Mouse (Mus musculus) hindbrain, embryonic 13.5 days (tissue): ENCODE results near the gene Hook2. TPM values are rescaled to one million over a fixed set of nuclear protein-coding genes. Genes with fewer than 3 reads are reported as not detected.

ENCODE experiments used
- ATAC-seq: fragments of 200-750 bp; cut with Nextera tagmentation; 2 replicates; pipeline ENCODE4 v1.8.0; 2017; ENCODE audit warnings: moderate TSS enrichment; ENCODE audit not compliant: low FRiP score
- H3K27ac ChIP-seq: fragments of 300-500 bp; sonication (generic); 2 replicates; pipeline ENCODE4 v1.5.1; 2015; ENCODE audit warnings: inconsistent platforms, mild to moderate bottlenecking, moderate library complexity
- H3K27me3 ChIP-seq: fragments of 300-500 bp; sonication (generic); 2 replicates; pipeline ENCODE4 v1.6.1; 2015; ENCODE audit warnings: mild to moderate bottlenecking, inconsistent platforms
- H3K36me3 ChIP-seq: fragments of 300-500 bp; sonication (generic); 2 replicates; pipeline ENCODE4 v1.6.1; 2015; ENCODE audit warnings: mild to moderate bottlenecking, inconsistent platforms
- H3K4me1 ChIP-seq: fragments of 300-500 bp; sonication (generic); replicated peaks from 2 replicates; pipeline ENCODE4 v1.6.1; 2015; ENCODE audit warnings: inconsistent platforms
- H3K4me2 ChIP-seq: fragments of 300-500 bp; sonication (generic); 2 replicates; pipeline ENCODE4 v1.6.1; 2015; ENCODE audit warnings: inconsistent platforms, mild to moderate bottlenecking, moderate library complexity
- H3K4me3 ChIP-seq: fragments of 300-500 bp; sonication (generic); 2 replicates; pipeline ENCODE4 v1.5.1; 2015; ENCODE audit warnings: mild to moderate bottlenecking, inconsistent platforms
- H3K9ac ChIP-seq: fragments of 300-500 bp; sonication (generic); 2 replicates; pipeline ENCODE4 v1.6.1; 2015; ENCODE audit warnings: mild to moderate bottlenecking, inconsistent platforms
- H3K9me3 ChIP-seq: fragments of 300-500 bp; sonication (generic); 2 replicates; pipeline ENCODE4 v1.6.1; 2016; ENCODE audit warnings: inconsistent platforms
- WGBS: fragments of 180-500 bp; shearing (Covaris S2); methylation state at CpG from one replicate; pipeline ENCODE4 v1.1.7; 2015; 5-methylcytosine and 5-hydroxymethylcytosine counted together
- polyA plus RNA-seq: library from polyadenylated mRNA; unstranded; fragments of >200 nt; fragmentation: Nextera tagmentation; extraction: Ambion mirVana; gene quantifications from 2 replicates; pipeline ENCODE4 v1.2.1, GENCODE M21; 2015

Gene Hook2
- polyA plus RNA-seq, 1 experiment from 2014 or later: 25.5 TPM

GRCm38 (mm10) chr8:84997649-84998295, 7.4 kb downstream of the Hook2 start:
- WGBS: 1% methylated on average over 19 of the region's 19 CpGs
- peak overlapping the region; percentile 8; the same call in 1 of the 2 replicates for H3K4me3 ChIP-seq

GRCm38 (mm10) chr8:85007686-85008085, 17.3 kb downstream of the Hook2 start:
- Histone ChIP-seq H3K27ac (no peak overlapping the region), H3K9me3 (no peaks in the 10 kb centered on the region), H3K4me3 (no peak overlapping the region), H3K4me2 (no peak overlapping the region), H3K9ac (no peak overlapping the region), H3K36me3 (peaks cover 3% of the 10 kb centered on the region; the same call in 1 of the 2 replicates), H3K4me1 (no peaks in the 10 kb centered on the region), H3K27me3 (peaks cover 54% of the 10 kb centered on the region)
- no peak for ATAC-seq
- 18% methylated on average over 25 of the region's 25 CpGs for WGBS

More at GRCm38 (mm10) chr8:84997649-84998295, 7.4 kb downstream of the Hook2 start:
- peak overlapping the region; percentile 53 for H3K9ac ChIP-seq
- peak overlapping the region; percentile 26; the same call in 1 of the 2 replicates for H3K27ac ChIP-seq
- peaks cover 38% of the 10 kb centered on the region for H3K27me3 ChIP-seq
- H3K4me1 ChIP-seq: peaks cover 15% of the 10 kb centered on the region
- peak overlapping the region; percentile 31 for H3K4me2 ChIP-seq
- peak; percentile 71 for ATAC-seq
- peaks cover 15% of the 10 kb centered on the region for H3K36me3 ChIP-seq
- no peaks in the 10 kb centered on the region for H3K9me3 ChIP-seq

- Histone ChIP-seq H3K27ac (no peak overlapping the region), H3K9ac (peak overlapping the region; percentile 46; the same call in 1 of the 2 replicates), H3K4me1 (peaks cover 6% of the 10 kb centered on the region), H3K9me3 (no peaks in the 10 kb centered on the region), H3K27me3 (peaks cover 78% of the 10 kb centered on the region), H3K4me3 (no peak overlapping the region), H3K36me3 (no peaks in the 10 kb centered on the region), H3K4me2 (no peak overlapping the region)
- ATAC-seq: no peak
- 18% methylated on average over 28 of the region's 28 CpGs for WGBS
Measured at GRCm38 (mm10) chr8:85011242-85011641, 20.8 kb downstream of the Hook2 start.

- H3K9ac ChIP-seq: peak overlapping the region; percentile 67
- peaks cover 14% of the 10 kb centered on the region for H3K36me3 ChIP-seq
- H3K27me3 ChIP-seq: peaks cover 60% of the 10 kb centered on the region
- peak overlapping the region; percentile 38 for H3K4me3 ChIP-seq
- ATAC-seq: peak; percentile 80
- peaks cover 6% of the 10 kb centered on the region for H3K4me1 ChIP-seq
- 5% methylated on average over 25 of the region's 26 CpGs for WGBS
- no peaks in the 10 kb centered on the region for H3K9me3 ChIP-seq
- peak overlapping the region; percentile 66 for H3K4me2 ChIP-seq
- H3K27ac ChIP-seq: no peak overlapping the region
Measured at GRCm38 (mm10) chr8:85013230-85013840, 22.9 kb downstream of the Hook2 start.

GRCm38 (mm10) chr8:85014431-85014830, 24.0 kb downstream of the Hook2 start, which contains the start of gene Best2:
TSS of gene Best2 (minus strand) at chr8:85014531.
- peaks cover 25% of the 10 kb centered on the region for H3K36me3 ChIP-seq
- H3K4me2 ChIP-seq: peak within 1 kb of the TSS; percentile 66
- H3K27me3 ChIP-seq: peaks cover 49% of the 10 kb centered on the region
- H3K4me1 ChIP-seq: peaks cover 6% of the 10 kb centered on the region
- no peaks in the 10 kb centered on the region for H3K9me3 ChIP-seq
- WGBS: 70% methylated on average over 1 of the region's 2 CpGs
- H3K9ac ChIP-seq: peak within 1 kb of the TSS; percentile 67
- H3K4me3 ChIP-seq: peak within 1 kb of the TSS; percentile 38
- ATAC-seq: no peak
- H3K27ac ChIP-seq: no peak within 1 kb of the TSS

GRCm38 (mm10) chr8:85016724-85017123, 26.3 kb downstream of the Hook2 start:
- peaks cover 48% of the 10 kb centered on the region for H3K36me3 ChIP-seq
- no peak overlapping the region for H3K4me3 ChIP-seq
- no peaks in the 10 kb centered on the region for H3K9me3 ChIP-seq
- 77% methylated on average over 10 of the region's 10 CpGs for WGBS
- no peak overlapping the region for H3K4me2 ChIP-seq
- peaks cover 33% of the 10 kb centered on the region for H3K27me3 ChIP-seq
- no peak overlapping the region for H3K27ac ChIP-seq
- no peak overlapping the region for H3K9ac ChIP-seq
- peaks cover 6% of the 10 kb centered on the region for H3K4me1 ChIP-seq
- ATAC-seq: no peak

- Histone ChIP-seq H3K27me3 (peaks cover 29% of the 10 kb centered on the region), H3K4me3 (no peak overlapping the region), H3K4me2 (no peak overlapping the region), H3K36me3 (peaks cover 53% of the 10 kb centered on the region), H3K4me1 (peaks cover 6% of the 10 kb centered on the region), H3K9me3 (no peaks in the 10 kb centered on the region), H3K27ac (no peak overlapping the region), H3K9ac (no peak overlapping the region; the same call in 1 of the 2 replicates)
- no peak for ATAC-seq
- 50% methylated on average over 5 of the region's 5 CpGs for WGBS
Measured at GRCm38 (mm10) chr8:85017209-85017608, 26.8 kb downstream of the Hook2 start.

GRCm38 (mm10) chr8:85021514-85022055, 31.2 kb downstream of the Hook2 start:
- H3K27ac ChIP-seq: no peak overlapping the region
- H3K4me3 ChIP-seq: no peak overlapping the region
- H3K4me1 ChIP-seq: peaks cover 24% of the 10 kb centered on the region
- no peaks in the 10 kb centered on the region for H3K27me3 ChIP-seq
- H3K36me3 ChIP-seq: peaks cover 70% of the 10 kb centered on the region
- WGBS: 98% methylated on average over 3 of the region's 3 CpGs
- H3K9ac ChIP-seq: no peak overlapping the region
- no peak overlapping the region for H3K4me2 ChIP-seq
- ATAC-seq: no peak
- no peaks in the 10 kb centered on the region for H3K9me3 ChIP-seq

GRCm38 (mm10) chr8:85023846-85024245, 33.4 kb downstream of the Hook2 start:
- H3K27ac ChIP-seq: no peak overlapping the region
- H3K9ac ChIP-seq: peak overlapping the region; percentile 86; the same call in 1 of the 2 replicates
- no peaks in the 10 kb centered on the region for H3K9me3 ChIP-seq
- H3K4me3 ChIP-seq: peak overlapping the region; percentile 91; the same call in 1 of the 2 replicates
- peak overlapping the region; percentile 92 for H3K4me2 ChIP-seq
- no peaks in the 10 kb centered on the region for H3K27me3 ChIP-seq
- H3K4me1 ChIP-seq: peaks cover 36% of the 10 kb centered on the region
- ATAC-seq: no peak
- 99% methylated on average over 3 of the region's 3 CpGs for WGBS
- peaks cover 51% of the 10 kb centered on the region for H3K36me3 ChIP-seq

DNA sequence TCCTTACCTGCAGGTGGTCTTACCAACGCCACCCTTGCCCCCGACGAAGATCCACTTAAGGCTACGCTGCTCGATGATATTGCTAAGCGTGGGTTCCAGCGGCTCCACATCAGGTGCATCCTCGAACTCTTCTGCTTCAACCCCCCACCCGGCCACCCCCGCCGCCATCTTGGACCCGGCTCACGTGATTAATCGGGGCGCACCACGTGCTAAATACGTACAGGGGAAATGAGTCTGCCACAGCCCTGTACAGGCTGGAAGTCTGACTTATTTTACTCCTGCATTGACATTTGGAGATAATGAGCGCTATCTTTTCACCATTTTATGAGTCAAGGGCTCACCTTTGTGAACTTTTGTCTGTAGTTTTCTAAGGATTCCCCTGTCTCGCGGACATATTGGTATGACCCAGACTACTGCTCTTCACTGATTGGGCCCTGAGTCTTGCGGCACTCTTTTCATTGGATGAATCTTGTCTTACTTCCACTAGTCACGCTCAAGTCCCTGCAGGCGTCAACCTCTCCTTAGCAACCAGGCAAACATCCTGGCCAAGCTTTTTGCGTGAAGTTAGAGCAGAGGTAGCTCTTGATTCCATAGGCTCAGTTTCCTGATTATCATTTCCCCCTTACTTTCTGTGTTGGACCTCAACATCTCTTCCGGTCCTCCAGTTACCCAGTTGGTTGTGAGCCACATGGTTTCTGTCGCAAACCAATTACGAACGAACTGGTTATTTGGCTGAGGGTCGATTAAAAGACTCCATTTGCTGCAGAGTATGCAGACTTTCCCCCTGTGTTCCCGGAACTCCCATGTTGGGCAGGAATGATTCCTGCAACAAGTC, 34.9 kb downstream of the Hook2 start, which contains the start of gene Asna1:
Gene Asna1, minus strand, starts transcription at position 184 of the 835 bp plus-strand sequence.
- peak within 1 kb of the TSS; percentile 86 for H3K9ac ChIP-seq
- peaks cover 50% of the 10 kb centered on the region for H3K36me3 ChIP-seq
- peak within 1 kb of the TSS; percentile 91 for H3K4me3 ChIP-seq
- H3K4me2 ChIP-seq: peak within 1 kb of the TSS; percentile 92
- no peaks in the 10 kb centered on the region for H3K9me3 ChIP-seq
- peak; percentile 88 for ATAC-seq
- WGBS: 7% methylated on average over 30 of the region's 30 CpGs
- H3K27ac ChIP-seq: peak within 1 kb of the TSS; percentile 93
- no peaks in the 10 kb centered on the region for H3K27me3 ChIP-seq
- H3K4me1 ChIP-seq: peaks cover 41% of the 10 kb centered on the region

- Histone ChIP-seq H3K4me1 (peaks cover 41% of the 10 kb centered on the region), H3K4me2 (peak within 1 kb of the TSS; percentile 92), H3K36me3 (peaks cover 47% of the 10 kb centered on the region), H3K9me3 (no peaks in the 10 kb centered on the region), H3K27me3 (no peaks in the 10 kb centered on the region), H3K9ac (peak within 1 kb of the TSS; percentile 100), H3K4me3 (peak within 1 kb of the TSS; percentile 91), H3K27ac (peak within 1 kb of the TSS; percentile 93)
- WGBS: 1% methylated on average over 72 of the region's 75 CpGs
- peak; percentile 74 for ATAC-seq
Measured at GRCm38 (mm10) chr8:85026670-85027515, 36.5 kb downstream of the Hook2 start, which contains the start of gene Trir. TSS of gene Trir (plus strand) at chr8:85026823.
